Mouse (Mus musculus) midbrain, postnatal 0 days (tissue): ENCODE data around the gene Gm20547. TPM values are rescaled to one million over a fixed set of nuclear protein-coding genes. Genes with fewer than 3 reads are reported as not detected.
"Not testable (repeated sequence)": the region's sequence is repeated elsewhere in the genome, so short reads cannot be mapped to it uniquely, and the experiment has no call there.

Experiments
- ATAC-seq: fragments of 200-750 bp; cut with Nextera tagmentation; 2 replicates; pipeline ENCODE4 v1.8.0; 2017; ENCODE audit warnings: moderate number of reproducible peaks, mild to moderate bottlenecking, moderate TSS enrichment, moderate library complexity; ENCODE audit not compliant: low FRiP score
- DNase-seq: peaks from one replicate; pipeline ENCODE4 v3.0.0-alpha.2; 2015; ENCODE audit warnings: low spot score
- H3K27ac ChIP-seq: fragments of 300-500 bp; sonication (generic); 2 replicates; pipeline ENCODE4 v1.5.1; 2014; ENCODE audit warnings: low read depth, mild to moderate bottlenecking, low read length, mixed read lengths
- H3K27me3 ChIP-seq: fragments of 300-500 bp; sonication (generic); 2 replicates; pipeline ENCODE4 v1.6.1; 2014; ENCODE audit warnings: low read length, control low read depth, mixed read lengths; ENCODE audit not compliant: insufficient read depth
- H3K36me3 ChIP-seq: fragments of 300-500 bp; sonication (generic); 2 replicates; pipeline ENCODE4 v1.6.1; 2014; ENCODE audit warnings: low read length, control low read depth, mixed read lengths; ENCODE audit not compliant: insufficient read depth
- H3K4me1 ChIP-seq: fragments of 300-500 bp; sonication (generic); 2 replicates; pipeline ENCODE4 v1.6.1; 2014; ENCODE audit warnings: mild to moderate bottlenecking, control low read depth, antibody characterized with exemption, low read length, mixed read lengths; ENCODE audit not compliant: insufficient read depth
- H3K4me2 ChIP-seq: fragments of 300-500 bp; sonication (generic); 2 replicates; pipeline ENCODE4 v1.6.1; 2014; ENCODE audit warnings: low read depth, mild to moderate bottlenecking, low read length, mixed read lengths; ENCODE audit not compliant: poor library complexity, severe bottlenecking
- H3K4me3 ChIP-seq: fragments of 300-500 bp; sonication (generic); 2 replicates; pipeline ENCODE4 v1.5.1; 2014; ENCODE audit warnings: low read depth, mild to moderate bottlenecking, low read length, moderate library complexity
- H3K9ac ChIP-seq: fragments of 300-500 bp; sonication (generic); replicated peaks from 2 replicates; pipeline ENCODE4 v1.6.1; 2014; ENCODE audit warnings: mild to moderate bottlenecking, low read length, moderate library complexity, mixed read lengths; ENCODE audit not compliant: poor library complexity, severe bottlenecking
- H3K9me3 ChIP-seq: fragments of 300-500 bp; sonication (generic); 2 replicates; pipeline ENCODE4 v1.6.1; 2016; ENCODE audit warnings: low read length, control low read depth
- CTCF ChIP-seq: IDR thresholded peaks from 2 replicates; pipeline ENCODE4 v1.5.1; 2016; ENCODE audit warnings: antibody characterized with exemption, mild to moderate bottlenecking
- WGBS: fragments of 180-500 bp; shearing (Covaris S2); extraction: QIAGEN DNeasy Blood & Tissue Kit; methylation state at CpG from one replicate; pipeline ENCODE4 v1.1.7; 2014; 5-methylcytosine and 5-hydroxymethylcytosine counted together
- polyA plus RNA-seq: library from polyadenylated mRNA; unstranded; fragments of >200 nt; fragmentation: Nextera tagmentation; extraction: Ambion mirVana; gene quantifications from 2 replicates; pipeline ENCODE4 v1.2.1, GENCODE M21; 2015
- total RNA-seq: library from RNA; depleted of rRNA; stranded (reverse); fragments of >200 nt; gene quantifications from 2 replicates; pipeline ENCODE4 v1.2.3, GENCODE M21; 2014

Gm20547 gene
- total and polyA plus RNA-seq, 2 experiments from 2014 or later, result 0.10 TPM; not detected in 1

- peak; percentile 81 for ATAC-seq
- peaks cover 5% of the 10 kb centered on the region; the same call in 1 of the 2 replicates for H3K4me1 ChIP-seq
- WGBS, result 5% methylated on average over 38 of the region's 48 CpGs
- H3K9ac ChIP-seq, result peak overlapping the region; percentile 71
- peak overlapping the region; percentile 98 for H3K4me2 ChIP-seq
- no peaks in the 10 kb centered on the region for H3K27me3 ChIP-seq
- H3K27ac ChIP-seq, result peak overlapping the region; percentile 77
- peak overlapping the region; percentile 57 for H3K4me3 ChIP-seq
- TF ChIP-seq CTCF, result no peak
- no peaks in the 10 kb centered on the region for H3K9me3 ChIP-seq
- no peak for DNase-seq
- peaks cover 21% of the 10 kb centered on the region for H3K36me3 ChIP-seq
Measured at GRCm38 (mm10) chr17:34836155-34836855, 45.5 kb downstream of the Gm20547 start.

GRCm38 (mm10) chr17:34830776-34831175 lies 51.1 kb downstream of the Gm20547 start:
- not testable (repeated sequence) for DNase-seq, ATAC-seq, H3K27me3 ChIP-seq, H3K9ac ChIP-seq, H3K9me3 ChIP-seq, H3K27ac ChIP-seq, H3K4me1 ChIP-seq, H3K4me3 ChIP-seq, H3K4me2 ChIP-seq
- 95% methylated on average over 1 of the region's 1 CpGs for WGBS
- peaks cover 18% of the 10 kb centered on the region for H3K36me3 ChIP-seq

- Histone ChIP-seq H3K36me3 (no peaks in the 10 kb centered on the region), H3K4me2 (no peak overlapping the region), H3K27me3 (no peaks in the 10 kb centered on the region), H3K9me3 (no peaks in the 10 kb centered on the region), H3K9ac (no peak overlapping the region), H3K4me3 (no peak overlapping the region), H3K4me1 (no peaks in the 10 kb centered on the region), H3K27ac (no peak overlapping the region)
- WGBS, result 78% methylated on average over 7 of the region's 7 CpGs
- no peak for TF ChIP-seq CTCF
- no peak for DNase-seq
- no peak for ATAC-seq
Measured at GRCm38 (mm10) chr17:34814818-34815370, 66.9 kb downstream of the Gm20547 start.

- not testable (repeated sequence) for H3K4me3 ChIP-seq, H3K36me3 ChIP-seq, H3K9me3 ChIP-seq, H3K4me2 ChIP-seq, H3K27me3 ChIP-seq, H3K4me1 ChIP-seq, H3K9ac ChIP-seq, H3K27ac ChIP-seq, ATAC-seq
- peak; percentile 3 for DNase-seq
- peak; percentile 61 for TF ChIP-seq CTCF
- 62% methylated on average over 12 of the region's 12 CpGs for WGBS
Measured at GRCm38 (mm10) chr17:34813747-34814146, 68.1 kb downstream of the Gm20547 start.

- no peak overlapping the region for H3K4me3 ChIP-seq
- H3K27ac ChIP-seq, result no peak overlapping the region
- H3K4me2 ChIP-seq, result no peak overlapping the region
- no peak for TF ChIP-seq CTCF
- no peak overlapping the region for H3K9ac ChIP-seq
- no peak for DNase-seq
- H3K9me3 ChIP-seq, result no peaks in the 10 kb centered on the region
- no peaks in the 10 kb centered on the region; the same call in 1 of the 2 replicates for H3K36me3 ChIP-seq
- no peak for ATAC-seq
- WGBS, result 79% methylated on average over 15 of the region's 15 CpGs
- H3K4me1 ChIP-seq, result no peaks in the 10 kb centered on the region
- no peaks in the 10 kb centered on the region for H3K27me3 ChIP-seq
Measured at GRCm38 (mm10) chr17:34811275-34811674, 70.6 kb downstream of the Gm20547 start.

GRCm38 (mm10) chr17:34810811-34811210 lies 71.0 kb downstream of the Gm20547 start:
- not testable (repeated sequence) for H3K9ac ChIP-seq, H3K4me1 ChIP-seq, DNase-seq, H3K27ac ChIP-seq, ATAC-seq, H3K4me3 ChIP-seq, H3K4me2 ChIP-seq, H3K27me3 ChIP-seq, H3K9me3 ChIP-seq, H3K36me3 ChIP-seq
- 85% methylated on average over 8 of the region's 8 CpGs for WGBS

GRCm38 (mm10) chr17:34810411-34810810 lies 71.4 kb downstream of the Gm20547 start:
- not testable (repeated sequence) for DNase-seq, H3K27ac ChIP-seq, H3K9me3 ChIP-seq, H3K27me3 ChIP-seq, H3K9ac ChIP-seq, H3K36me3 ChIP-seq, H3K4me3 ChIP-seq, H3K4me1 ChIP-seq, H3K4me2 ChIP-seq, ATAC-seq
- WGBS, result 87% methylated on average over 5 of the region's 5 CpGs
